Mouse (Mus musculus) midbrain, postnatal 0 days (tissue): Measurements from ENCODE around the gene Chrm1. TPM values are rescaled to one million over a fixed set of nuclear protein-coding genes. Genes with fewer than 3 reads are reported as not detected.

Experiments used
- ATAC-seq: fragments of 200-750 bp; cut with Nextera tagmentation; 2 replicates; pipeline ENCODE4 v1.8.0; 2017; ENCODE audit warnings: moderate number of reproducible peaks, mild to moderate bottlenecking, moderate TSS enrichment, moderate library complexity; ENCODE audit not compliant: low FRiP score
- DNase-seq: peaks from one replicate; pipeline ENCODE4 v3.0.0-alpha.2; 2015; ENCODE audit warnings: low spot score
- H3K27ac ChIP-seq: fragments of 300-500 bp; sonication (generic); 2 replicates; pipeline ENCODE4 v1.5.1; 2014; ENCODE audit warnings: low read depth, mild to moderate bottlenecking, low read length, mixed read lengths
- H3K27me3 ChIP-seq: fragments of 300-500 bp; sonication (generic); 2 replicates; pipeline ENCODE4 v1.6.1; 2014; ENCODE audit warnings: low read length, control low read depth, mixed read lengths; ENCODE audit not compliant: insufficient read depth
- H3K36me3 ChIP-seq: fragments of 300-500 bp; sonication (generic); 2 replicates; pipeline ENCODE4 v1.6.1; 2014; ENCODE audit warnings: low read length, control low read depth, mixed read lengths; ENCODE audit not compliant: insufficient read depth
- H3K4me1 ChIP-seq: fragments of 300-500 bp; sonication (generic); 2 replicates; pipeline ENCODE4 v1.6.1; 2014; ENCODE audit warnings: mild to moderate bottlenecking, control low read depth, antibody characterized with exemption, low read length, mixed read lengths; ENCODE audit not compliant: insufficient read depth
- H3K4me2 ChIP-seq: fragments of 300-500 bp; sonication (generic); 2 replicates; pipeline ENCODE4 v1.6.1; 2014; ENCODE audit warnings: low read depth, mild to moderate bottlenecking, low read length, mixed read lengths; ENCODE audit not compliant: poor library complexity, severe bottlenecking
- H3K4me3 ChIP-seq: fragments of 300-500 bp; sonication (generic); 2 replicates; pipeline ENCODE4 v1.5.1; 2014; ENCODE audit warnings: low read depth, mild to moderate bottlenecking, low read length, moderate library complexity
- H3K9ac ChIP-seq: fragments of 300-500 bp; sonication (generic); replicated peaks from 2 replicates; pipeline ENCODE4 v1.6.1; 2014; ENCODE audit warnings: mild to moderate bottlenecking, low read length, moderate library complexity, mixed read lengths; ENCODE audit not compliant: poor library complexity, severe bottlenecking
- H3K9me3 ChIP-seq: fragments of 300-500 bp; sonication (generic); 2 replicates; pipeline ENCODE4 v1.6.1; 2016; ENCODE audit warnings: low read length, control low read depth
- CTCF ChIP-seq: IDR thresholded peaks from 2 replicates; pipeline ENCODE4 v1.5.1; 2016; ENCODE audit warnings: antibody characterized with exemption, mild to moderate bottlenecking
- WGBS: fragments of 180-500 bp; shearing (Covaris S2); extraction: QIAGEN DNeasy Blood & Tissue Kit; methylation state at CpG from one replicate; pipeline ENCODE4 v1.1.7; 2014; 5-methylcytosine and 5-hydroxymethylcytosine counted together
- polyA plus RNA-seq: library from polyadenylated mRNA; unstranded; fragments of >200 nt; fragmentation: Nextera tagmentation; extraction: Ambion mirVana; gene quantifications from 2 replicates; pipeline ENCODE4 v1.2.1, GENCODE M21; 2015
- total RNA-seq: library from RNA; depleted of rRNA; stranded (reverse); fragments of >200 nt; gene quantifications from 2 replicates; pipeline ENCODE4 v1.2.3, GENCODE M21; 2014; rRNA removed

Chrm1 gene
- total RNA-seq (1.3 and 1.9 TPM in 2 replicates), polyA plus RNA-seq (1.0 and 1.1 TPM in 2 replicates)

DNA sequence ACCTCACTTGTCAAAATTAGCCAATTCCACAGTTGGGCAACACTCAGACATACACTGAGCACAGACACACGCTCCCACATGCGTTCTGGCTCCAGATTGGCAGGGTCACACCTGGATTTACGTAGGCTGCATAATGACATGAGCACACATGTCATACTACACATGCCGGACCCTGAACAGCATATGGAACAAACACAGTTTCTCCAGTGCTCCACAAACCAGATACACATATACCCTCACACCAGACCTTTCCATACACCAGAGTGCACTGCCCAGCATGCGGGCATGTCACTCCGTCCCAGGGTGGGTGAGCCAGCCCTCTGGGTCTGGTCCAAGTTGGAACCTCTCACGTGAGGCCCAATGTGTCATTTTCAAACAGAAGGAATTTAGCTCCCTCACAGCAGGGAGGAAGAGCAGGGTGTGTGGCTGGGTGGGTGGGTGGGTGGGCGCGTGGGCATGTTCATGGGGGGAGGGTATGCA, at the start of gene Chrm1:
TSS of gene Chrm1 (plus strand) at position 430 of the 480 bp plus-strand sequence.
- DNase-seq (no peak), ATAC-seq (no peak)
- TF ChIP-seq CTCF = no peak
- H3K4me1 ChIP-seq = 0 out of 2 replicates have a peak, but pooled peaks cover 4% of the 10 kb centered on the region
- H3K27ac ChIP-seq = no peak within 1 kb of the TSS
- no peaks in the 10 kb centered on the region for H3K27me3 ChIP-seq
- H3K36me3 ChIP-seq = no peaks in the 10 kb centered on the region
- peak within 1 kb of the TSS; percentile 96 for H3K4me2 ChIP-seq
- WGBS = 68% methylated on average over 9 of the region's 9 CpGs
- peak within 1 kb of the TSS; percentile 19; the same call in 1 of the 2 replicates for H3K4me3 ChIP-seq
- H3K9me3 ChIP-seq = no peaks in the 10 kb centered on the region
- no peak within 1 kb of the TSS for H3K9ac ChIP-seq

DNA sequence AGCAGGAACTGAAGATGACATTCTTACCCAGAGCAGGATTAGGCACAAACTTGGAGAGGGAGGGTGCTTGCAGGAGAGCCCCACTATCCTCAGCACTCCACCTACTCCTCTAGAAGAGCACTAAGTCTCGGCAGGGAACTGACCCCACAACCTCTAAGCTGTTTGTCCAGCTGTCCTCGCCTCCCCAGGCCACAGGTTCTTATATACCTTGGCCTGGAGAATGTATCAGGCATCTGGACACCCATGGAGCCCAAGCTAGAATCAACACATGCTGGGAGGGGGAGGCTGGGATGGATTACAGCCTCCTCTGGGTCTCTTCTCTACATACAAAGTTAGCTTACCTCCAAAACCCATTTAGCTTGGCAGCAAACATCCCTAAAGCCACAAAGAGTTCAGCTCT, 49.2 kb upstream of the Chrm1 start:
- WGBS = 56% methylated on average over 2 of the region's 2 CpGs
- Histone ChIP-seq H3K9me3 (no peaks in the 10 kb centered on the region), H3K4me2 (no peak overlapping the region), H3K4me1 (no peaks in the 10 kb centered on the region), H3K9ac (no peak overlapping the region), H3K36me3 (no peaks in the 10 kb centered on the region), H3K4me3 (no peak overlapping the region), H3K27me3 (no peaks in the 10 kb centered on the region), H3K27ac (no peak overlapping the region)
- DNase-seq = peak; percentile 3
- TF ChIP-seq CTCF = no peak
- no peak for ATAC-seq

DNA sequence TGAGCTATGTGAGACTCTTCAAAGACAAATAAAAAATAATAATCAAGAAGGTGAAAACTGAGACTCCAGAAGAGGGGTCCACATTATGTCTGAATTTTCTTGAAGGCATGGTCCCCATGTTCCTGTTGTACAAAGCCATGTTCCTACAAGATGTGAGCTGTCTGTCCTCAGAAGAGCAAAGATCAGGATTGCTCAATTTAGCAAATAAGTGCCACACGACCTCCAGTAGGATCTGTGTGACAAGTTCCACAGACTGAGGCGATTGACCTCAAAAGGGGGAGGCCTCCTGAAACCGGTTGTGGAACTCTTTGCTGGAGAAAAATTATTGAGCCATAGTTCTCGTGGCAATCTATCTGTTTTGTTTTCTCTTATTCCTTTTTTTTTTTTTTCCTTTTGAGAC, 47.3 kb upstream of the Chrm1 start:
- no peak overlapping the region for H3K4me2 ChIP-seq
- no peak overlapping the region for H3K9ac ChIP-seq
- no peaks in the 10 kb centered on the region for H3K27me3 ChIP-seq
- no peak overlapping the region for H3K27ac ChIP-seq
- DNase-seq (no peak), ATAC-seq (no peak)
- no peaks in the 10 kb centered on the region for H3K4me1 ChIP-seq
- TF ChIP-seq CTCF = no peak
- no peaks in the 10 kb centered on the region for H3K9me3 ChIP-seq
- no peak overlapping the region for H3K4me3 ChIP-seq
- 73% methylated on average over 4 of the region's 4 CpGs for WGBS
- no peaks in the 10 kb centered on the region for H3K36me3 ChIP-seq

DNA sequence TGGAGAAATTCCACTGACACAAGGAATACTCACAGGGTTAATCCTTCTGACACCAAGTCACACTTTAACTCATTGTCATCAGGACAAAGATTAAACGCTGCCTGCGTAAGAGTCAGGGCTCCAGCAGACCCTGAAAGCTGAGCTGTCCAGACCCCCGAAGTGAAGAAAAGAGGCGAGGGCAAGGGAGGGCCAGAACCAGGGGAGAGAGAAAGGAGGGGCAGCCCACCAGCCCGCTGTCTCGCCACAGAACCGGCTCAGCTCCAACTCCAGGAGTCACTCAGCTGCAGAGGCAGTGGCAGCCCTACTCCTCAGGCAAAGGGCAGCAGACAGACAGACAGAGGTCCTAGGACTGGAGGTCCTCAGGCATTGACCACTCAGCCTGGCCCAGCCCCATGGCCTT, 45.7 kb upstream of the Chrm1 start, which contains the start of gene Slc22a6:
TSS of gene Slc22a6 (plus strand) at position 136 of the 400 bp plus-strand sequence.
- ATAC-seq (no peak), DNase-seq (no peak)
- Histone ChIP-seq H3K4me2 (no peak within 1 kb of the TSS), H3K4me1 (no peaks in the 10 kb centered on the region), H3K9me3 (no peaks in the 10 kb centered on the region), H3K4me3 (no peak within 1 kb of the TSS), H3K9ac (no peak within 1 kb of the TSS), H3K36me3 (no peaks in the 10 kb centered on the region), H3K27me3 (no peaks in the 10 kb centered on the region), H3K27ac (no peak within 1 kb of the TSS)
- TF ChIP-seq CTCF = no peak
- 9% methylated on average over 7 of the region's 7 CpGs for WGBS

DNA sequence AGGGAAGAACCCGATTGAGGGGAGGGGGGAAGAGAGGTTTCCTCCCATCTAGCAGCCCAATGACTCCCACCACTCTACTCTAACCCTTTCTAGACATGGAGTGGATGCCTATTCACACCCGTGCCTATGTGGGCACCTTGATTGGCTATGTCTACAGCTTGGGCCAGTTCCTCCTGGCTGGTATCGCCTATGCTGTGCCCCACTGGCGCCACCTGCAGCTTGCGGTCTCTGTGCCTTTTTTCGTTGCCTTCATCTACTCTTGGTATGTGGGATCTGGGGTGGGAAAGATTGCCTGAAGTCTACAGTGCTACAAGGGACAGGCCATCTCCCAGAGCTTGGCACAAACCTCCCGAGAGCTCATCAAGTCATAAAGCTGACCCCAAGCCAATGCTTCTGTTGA, 42.5 kb upstream of the Chrm1 start:
- Histone ChIP-seq H3K4me1 (no peaks in the 10 kb centered on the region), H3K9ac (no peak overlapping the region), H3K9me3 (no peaks in the 10 kb centered on the region), H3K36me3 (no peaks in the 10 kb centered on the region), H3K4me2 (no peak overlapping the region), H3K27ac (no peak overlapping the region), H3K27me3 (no peaks in the 10 kb centered on the region), H3K4me3 (no peak overlapping the region)
- ATAC-seq (no peak), DNase-seq (no peak)
- 95% methylated on average over 6 of the region's 7 CpGs for whole genome bisulfite sequencing
- TF ChIP-seq CTCF = no peak

DNA sequence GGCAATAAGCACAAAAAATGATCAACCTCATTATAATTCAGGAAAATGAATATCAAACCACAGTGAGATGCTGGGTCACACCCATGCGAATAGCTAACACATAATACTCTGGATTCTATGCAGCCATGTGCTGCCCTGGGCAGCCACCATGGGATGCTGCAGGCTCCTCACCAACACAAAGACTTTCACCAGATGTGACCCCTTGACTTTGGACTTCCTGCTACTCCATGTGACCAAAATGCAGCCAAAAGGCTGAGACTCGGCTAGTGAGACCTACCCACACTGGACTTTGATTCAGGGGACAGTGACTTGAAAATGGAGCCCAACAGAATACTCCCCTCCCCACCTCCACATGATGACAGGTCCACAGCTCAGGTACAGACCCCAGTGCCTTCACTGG, 33.3 kb upstream of the Chrm1 start:
- no peaks in the 10 kb centered on the region for H3K9me3 ChIP-seq
- no peak overlapping the region for H3K27ac ChIP-seq
- no peaks in the 10 kb centered on the region for H3K36me3 ChIP-seq
- ATAC-seq (no peak), DNase-seq (no peak)
- TF ChIP-seq CTCF = no peak
- H3K4me3 ChIP-seq = no peak overlapping the region
- H3K4me1 ChIP-seq = no peaks in the 10 kb centered on the region
- no peak overlapping the region for H3K9ac ChIP-seq
- no peak overlapping the region for H3K4me2 ChIP-seq
- no peaks in the 10 kb centered on the region for H3K27me3 ChIP-seq
- 76% methylated on average over 2 of the region's 2 CpGs for WGBS
